Mouse (Mus musculus) myocyte (in vitro differentiated cells): ENCODE results near the gene Slc15a2.

Experiments used
- CEBPB ChIP-seq: IDR thresholded peaks from 2 replicates; pipeline ENCODE4 v1.6.1; 2011; ENCODE audit warnings: mild to moderate bottlenecking, moderate library complexity; ENCODE audit not compliant: poor library complexity, insufficient read depth, severe bottlenecking
- E2F4 ChIP-seq: IDR thresholded peaks from one replicate; pipeline ENCODE4 v1.6.1; 2011; ENCODE audit warnings: mild to moderate bottlenecking, control low read depth, moderate library complexity; ENCODE audit not compliant: insufficient read depth
- MAX ChIP-seq: IDR thresholded peaks from one replicate; pipeline ENCODE4 v1.6.1; 2011; ENCODE audit warnings: low read depth, mild to moderate bottlenecking, control low read depth
- MYOD1 ChIP-seq, 3 experiments: IDR thresholded peaks; one replicate each; pipeline ENCODE4 v1.6.1; 2011; ENCODE audit warnings: control low read depth in 2 of 3, low read depth in 2 of 3, mild to moderate bottlenecking in 2 of 3, moderate library complexity in 1 of 3; ENCODE audit not compliant: insufficient read length in 2 of 3, control insufficient read depth in 1 of 3
- MYOG ChIP-seq, 3 experiments: IDR thresholded peaks; one replicate each; pipeline ENCODE4 v1.6.1; 2011; ENCODE audit warnings: control low read depth in 2 of 3, low read depth in 2 of 3, mild to moderate bottlenecking in 2 of 3; ENCODE audit not compliant: insufficient read length in 2 of 3, control insufficient read depth in 1 of 3, insufficient read depth in 1 of 3
- POLR2A ChIP-seq: IDR thresholded peaks from one replicate; pipeline ENCODE4 v1.6.1; 2011; ENCODE audit warnings: low read depth, mild to moderate bottlenecking, control low read depth, moderate library complexity; ENCODE audit not compliant: insufficient read length
- POLR2AphosphoS2 ChIP-seq: IDR thresholded peaks from one replicate; pipeline ENCODE4 v1.6.1; 2011; ENCODE audit warnings: low read depth, control low read depth; ENCODE audit not compliant: insufficient read length
- TCF12 ChIP-seq: IDR thresholded peaks from one replicate; pipeline ENCODE4 v1.6.1; 2011; ENCODE audit warnings: mild to moderate bottlenecking, control low read depth; ENCODE audit not compliant: poor library complexity, insufficient read depth, severe bottlenecking
- TCF3 ChIP-seq: IDR thresholded peaks from one replicate; pipeline ENCODE4 v1.6.1; 2011; ENCODE audit warnings: low read depth, control low read depth; ENCODE audit not compliant: insufficient read length
- USF1 ChIP-seq: IDR thresholded peaks from one replicate; pipeline ENCODE4 v1.6.1; 2011; ENCODE audit warnings: low read depth, mild to moderate bottlenecking, control low read depth, moderate library complexity

- no peak for TF ChIP-seq POLR2A
- TF ChIP-seq MYOD1 (IDR thresholded peaks at IDR 0.05; ENCODE audit: control insufficient read depth in 1 of 3, insufficient read length in 2 of 3, low read depth in 2 of 3) = no peak
- TF ChIP-seq POLR2AphosphoS2 = no peak
- no peak for TF ChIP-seq MAX
- TF ChIP-seq TCF12 = no peak
- TF ChIP-seq USF1 = no peak
- TF ChIP-seq MYOG (IDR thresholded peaks at IDR 0.05; ENCODE audit: control insufficient read depth in 1 of 3, insufficient read depth in 1 of 3, insufficient read length in 2 of 3, low read depth in 2 of 3) = no peak
- TF ChIP-seq E2F4 = no peak
- no peak for TF ChIP-seq CEBPB
- no peak for TF ChIP-seq TCF3
Measured at GRCm38 (mm10) chr16:36722739-36723138, 62.0 kb downstream of the Slc15a2 start.
